Mouse (Mus musculus) heart, embryonic 14.5 days (tissue): ENCODE measurements around the gene Ankrd33b. TPM values are rescaled to one million over a fixed set of nuclear protein-coding genes. Genes with fewer than 3 reads are reported as not detected.

ENCODE experiments used
- ATAC-seq: fragments of 200-750 bp; cut with Nextera tagmentation; 2 replicates; pipeline ENCODE4 v1.8.0; 2017; ENCODE audit warnings: low read depth, moderate TSS enrichment; ENCODE audit not compliant: insufficient number of reproducible peaks, insufficient read depth, low FRiP score
- H3K27ac ChIP-seq, 2 experiments: fragments of 200-500 bp in 1 of 2; fragments of 300-500 bp in 1 of 2; sonication (generic) in 1 of 2; replicated peaks in 1 of 2; 2 replicates each; pipeline ENCODE4 v1.5.1; 2012 to 2014; ENCODE audit warnings: low read depth in 2 of 2, low read length in 2 of 2, control low read depth in 1 of 2, mild to moderate bottlenecking in 1 of 2, mixed read lengths in 1 of 2; ENCODE audit not compliant: control insufficient read depth in 1 of 2, insufficient read depth in 1 of 2
- H3K27me3 ChIP-seq: fragments of 300-500 bp; sonication (generic); 2 replicates; pipeline ENCODE4 v1.6.1; 2014; ENCODE audit warnings: mild to moderate bottlenecking, low read length, control low read depth; ENCODE audit not compliant: control insufficient read depth, insufficient read depth
- H3K36me3 ChIP-seq: fragments of 300-500 bp; sonication (generic); 2 replicates; pipeline ENCODE4 v1.6.1; 2014; ENCODE audit warnings: mild to moderate bottlenecking, control low read depth, low read length, mixed read lengths; ENCODE audit not compliant: control insufficient read depth, insufficient read depth
- H3K4me1 ChIP-seq, 2 experiments: fragments of 200-500 bp in 1 of 2; fragments of 300-500 bp in 1 of 2; sonication (generic) in 1 of 2; 2 replicates each; pipeline ENCODE4 v1.6.1; 2012 to 2014; ENCODE audit warnings: low read length in 2 of 2, control low read depth in 1 of 2, mixed read lengths in 1 of 2; ENCODE audit not compliant: control insufficient read depth in 2 of 2, insufficient read depth in 2 of 2
- H3K4me2 ChIP-seq: fragments of 300-500 bp; sonication (generic); 2 replicates; pipeline ENCODE4 v1.6.1; 2014; ENCODE audit warnings: mild to moderate bottlenecking, low read length
- H3K4me3 ChIP-seq, 2 experiments: fragments of 200-500 bp in 1 of 2; fragments of 300-500 bp in 1 of 2; sonication (generic) in 1 of 2; 2 replicates each; pipeline ENCODE4 v1.5.1; 2012 to 2014; ENCODE audit warnings: low read length in 2 of 2, mild to moderate bottlenecking in 2 of 2, control low read depth in 1 of 2, low read depth in 1 of 2, moderate library complexity in 1 of 2; ENCODE audit not compliant: control insufficient read depth in 1 of 2, insufficient read depth in 1 of 2
- H3K9ac ChIP-seq: fragments of 300-500 bp; sonication (generic); 2 replicates; pipeline ENCODE4 v1.6.1; 2014; ENCODE audit warnings: mild to moderate bottlenecking, low read length
- H3K9me3 ChIP-seq: fragments of 300-500 bp; sonication (generic); 2 replicates; pipeline ENCODE4 v1.6.1; 2016; ENCODE audit warnings: low read length, control low read depth; ENCODE audit not compliant: control insufficient read depth
- WGBS: fragments of 180-500 bp; shearing (Covaris S2); extraction: QIAGEN DNeasy Blood & Tissue Kit; methylation state at CpG from one replicate; pipeline ENCODE4 v1.1.7; 2014; 5-methylcytosine and 5-hydroxymethylcytosine counted together
- polyA plus RNA-seq: library from polyadenylated mRNA; unstranded; fragments of >200 nt; fragmentation: Nextera tagmentation; extraction: Ambion mirVana; gene quantifications from 2 replicates; pipeline ENCODE4 v1.2.1, GENCODE M21; 2014

The Ankrd33b gene
- polyA plus RNA-seq, 1 experiment from 2014 or later: 2.9 TPM

GRCm38 (mm10) chr15:31348241-31348640, 19.3 kb downstream of the Ankrd33b start:
- Histone ChIP-seq H3K9me3 (no peaks in the 10 kb centered on the region), H3K36me3 (no peaks in the 10 kb centered on the region), H3K27me3 (no peaks in the 10 kb centered on the region), H3K9ac (no peak overlapping the region), H3K4me2 (no peak overlapping the region), H3K27ac (no peak overlapping the region), H3K4me3 (no peak overlapping the region), H3K4me1 (peaks cover 8 to 10% of the 10 kb centered on the region in 2 experiments)
- no peak for ATAC-seq
- 82% methylated on average over 5 of the region's 5 CpGs for WGBS

GRCm38 (mm10) chr15:31346508-31346907, 21.0 kb downstream of the Ankrd33b start:
- WGBS: 70% methylated on average over 2 of the region's 2 CpGs
- H3K4me2 ChIP-seq: no peak overlapping the region
- no peak overlapping the region for H3K27ac ChIP-seq
- H3K36me3 ChIP-seq: no peaks in the 10 kb centered on the region
- ATAC-seq: no peak
- H3K4me1 ChIP-seq: peaks cover 15% of the 10 kb centered on the region in 2 experiments
- no peaks in the 10 kb centered on the region for H3K27me3 ChIP-seq
- H3K9me3 ChIP-seq: no peaks in the 10 kb centered on the region
- no peak overlapping the region for H3K9ac ChIP-seq
- H3K4me3 ChIP-seq: no peak overlapping the region

- H3K4me3 ChIP-seq: no peak overlapping the region
- ATAC-seq: no peak
- no peak overlapping the region for H3K27ac ChIP-seq
- no peaks in the 10 kb centered on the region for H3K27me3 ChIP-seq
- H3K4me2 ChIP-seq: no peak overlapping the region
- no peaks in the 10 kb centered on the region for H3K36me3 ChIP-seq
- H3K9ac ChIP-seq: no peak overlapping the region
- peaks cover 15% of the 10 kb centered on the region in 2 experiments for H3K4me1 ChIP-seq
- H3K9me3 ChIP-seq: no peaks in the 10 kb centered on the region
- WGBS: 73% methylated on average over 9 of the region's 9 CpGs
These were observed 22.2 kb downstream of the Ankrd33b start for GRCm38 (mm10) chr15:31345366-31345765.

- no peaks in the 10 kb centered on the region for H3K27me3 ChIP-seq
- WGBS: 92% methylated on average over 18 of the region's 18 CpGs
- no peak overlapping the region for H3K27ac ChIP-seq
- H3K36me3 ChIP-seq: no peaks in the 10 kb centered on the region
- ATAC-seq: no peak
- peaks cover 15% of the 10 kb centered on the region in 2 experiments for H3K4me1 ChIP-seq
- H3K9ac ChIP-seq: no peak overlapping the region
- no peak overlapping the region for H3K4me2 ChIP-seq
- no peak overlapping the region for H3K4me3 ChIP-seq
- H3K9me3 ChIP-seq: no peaks in the 10 kb centered on the region
These were observed 22.7 kb downstream of the Ankrd33b start for GRCm38 (mm10) chr15:31344811-31345211.

GRCm38 (mm10) chr15:31343602-31344001, 23.9 kb downstream of the Ankrd33b start:
- WGBS: 29% methylated on average over 6 of the region's 6 CpGs
- no peak overlapping the region for H3K4me2 ChIP-seq
- no peaks in the 10 kb centered on the region for H3K27me3 ChIP-seq
- H3K4me3 ChIP-seq: no peak overlapping the region
- no peak for ATAC-seq
- H3K9me3 ChIP-seq: no peaks in the 10 kb centered on the region
- H3K27ac ChIP-seq: no peak overlapping the region
- no peaks in the 10 kb centered on the region for H3K36me3 ChIP-seq
- H3K9ac ChIP-seq: no peak overlapping the region
- peaks cover 15% of the 10 kb centered on the region in 2 experiments for H3K4me1 ChIP-seq

GRCm38 (mm10) chr15:31342496-31342901, 25.0 kb downstream of the Ankrd33b start:
- 0 out of 2 replicates have a peak, but pooled peaks have one; percentile 46 for ATAC-seq
- Histone ChIP-seq H3K4me3 (no peak overlapping the region), H3K9ac (no peak overlapping the region), H3K4me1 (peaks cover 15% of the 10 kb centered on the region in 2 experiments), H3K9me3 (no peaks in the 10 kb centered on the region), H3K36me3 (no peaks in the 10 kb centered on the region), H3K27me3 (no peaks in the 10 kb centered on the region), H3K27ac (no peak overlapping the region; a peak in 1 of 4 replicates), H3K4me2 (no peak overlapping the region)
- WGBS: 54% methylated on average over 8 of the region's 8 CpGs

- no peak for ATAC-seq
- Histone ChIP-seq H3K4me2 (no peak overlapping the region), H3K9me3 (no peaks in the 10 kb centered on the region), H3K36me3 (no peaks in the 10 kb centered on the region), H3K4me1 (peaks cover 15% of the 10 kb centered on the region in 2 experiments), H3K4me3 (no peak overlapping the region), H3K27me3 (no peaks in the 10 kb centered on the region), H3K9ac (no peak overlapping the region), H3K27ac (no peak overlapping the region)
- WGBS: 36% methylated on average over 1 of the region's 1 CpGs
These were observed 25.5 kb downstream of the Ankrd33b start for GRCm38 (mm10) chr15:31342001-31342400.

- WGBS: 79% methylated on average over 10 of the region's 10 CpGs
- ATAC-seq: no peak
- H3K4me1 ChIP-seq: peaks cover 9 to 12% of the 10 kb centered on the region in 2 experiments
- no peak overlapping the region for H3K9ac ChIP-seq
- no peaks in the 10 kb centered on the region for H3K9me3 ChIP-seq
- H3K4me3 ChIP-seq: no peak overlapping the region
- no peaks in the 10 kb centered on the region for H3K27me3 ChIP-seq
- H3K27ac ChIP-seq: no peak overlapping the region
- H3K4me2 ChIP-seq: no peak overlapping the region
- no peaks in the 10 kb centered on the region for H3K36me3 ChIP-seq
These were observed 28.8 kb downstream of the Ankrd33b start for GRCm38 (mm10) chr15:31338656-31339291.
